Mouse (Mus musculus): ENCODE measurements at regions not wholly inside any gene's neighbourhood (a gene's known extent, or its start where the extent isn't known, plus 50 kb on each side); places are given as distances from the start of the nearest gene placed in this dataset.

DNA sequence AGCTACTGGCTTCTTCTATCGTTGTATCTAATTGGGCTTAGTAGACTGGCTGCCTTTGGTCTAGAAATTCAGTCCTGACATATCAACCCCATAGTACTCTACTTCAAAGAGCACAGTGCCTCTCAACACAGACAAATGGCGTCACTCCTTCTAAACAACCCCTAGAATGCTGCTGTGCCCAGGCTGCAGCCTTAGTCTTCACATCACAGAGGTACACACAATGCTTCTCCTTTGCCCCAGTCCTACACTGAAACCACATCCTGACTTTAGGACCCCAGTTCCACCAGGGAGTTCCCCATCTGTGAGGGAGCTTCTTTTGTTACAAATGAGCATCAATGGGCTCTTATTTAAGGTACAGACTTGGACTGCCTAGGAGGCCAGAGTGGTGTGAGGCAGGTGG lies 312.6 kb downstream of the Cd83 start:
- DNase-seq = no peak

DNA sequence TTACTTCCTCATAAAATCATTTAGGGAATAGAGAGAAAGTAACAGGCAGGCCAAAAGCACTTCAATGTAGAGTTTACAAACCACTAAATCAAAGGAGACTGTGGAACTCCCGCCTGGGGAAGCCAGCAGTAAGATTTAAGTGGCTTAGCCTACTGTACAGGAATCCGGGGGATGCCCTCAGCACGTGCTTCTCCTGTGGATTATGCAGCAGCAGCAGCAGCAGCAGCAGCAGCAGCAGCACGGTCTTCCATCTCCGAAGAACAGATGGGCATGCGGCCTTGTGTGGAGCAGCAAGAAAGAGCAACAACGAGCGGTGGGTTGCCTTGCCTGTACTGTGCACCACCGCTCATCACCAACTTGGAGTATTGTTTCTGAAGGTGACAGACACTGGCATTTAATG lies 314.9 kb downstream of the Cd83 start:
- no peak for DNase-seq

DNA sequence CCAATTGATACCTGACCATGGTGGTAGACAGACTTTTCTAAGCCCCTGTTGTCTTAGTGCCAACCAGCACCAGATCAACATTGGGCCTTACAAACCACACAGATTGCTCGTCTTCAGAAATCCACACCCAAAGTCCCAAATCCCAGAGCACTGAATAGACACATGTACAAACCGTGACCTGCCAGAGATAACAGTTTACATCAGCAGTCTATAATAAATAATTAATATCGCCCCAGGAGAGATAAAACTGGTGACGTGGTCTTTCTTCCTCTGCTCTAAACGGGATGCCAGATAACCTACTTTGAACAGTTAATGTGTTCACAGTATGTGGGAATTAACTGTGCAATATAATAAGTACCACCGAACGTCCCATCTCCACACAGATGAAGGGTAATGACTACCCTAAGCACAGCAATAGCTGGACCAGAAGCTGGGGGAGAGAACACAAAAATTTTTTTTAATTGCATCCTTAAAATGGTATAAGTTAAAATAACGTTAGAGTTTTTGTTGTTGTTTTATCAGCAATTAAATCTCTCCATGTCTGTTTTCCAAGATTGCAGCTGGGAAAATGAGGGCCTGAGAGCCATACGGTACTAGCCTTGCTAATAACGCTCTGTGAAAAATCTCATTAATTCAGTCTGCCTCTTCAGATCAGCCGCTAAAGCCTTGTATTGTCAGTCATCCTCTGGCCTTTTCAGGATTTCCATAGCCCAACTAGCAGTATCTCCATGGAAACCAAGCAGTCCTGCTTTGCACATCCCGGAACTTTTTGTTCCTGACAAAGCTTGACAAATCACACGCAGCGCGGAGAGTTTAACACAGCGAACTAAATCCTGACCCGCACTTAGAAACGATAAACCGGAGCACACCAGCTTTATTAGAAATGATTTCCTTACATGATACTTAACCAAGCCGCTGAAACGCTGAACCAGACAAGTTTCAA lies 315.8 kb downstream of the Cd83 start:
- DNase-seq = peak; percentile 61

DNA sequence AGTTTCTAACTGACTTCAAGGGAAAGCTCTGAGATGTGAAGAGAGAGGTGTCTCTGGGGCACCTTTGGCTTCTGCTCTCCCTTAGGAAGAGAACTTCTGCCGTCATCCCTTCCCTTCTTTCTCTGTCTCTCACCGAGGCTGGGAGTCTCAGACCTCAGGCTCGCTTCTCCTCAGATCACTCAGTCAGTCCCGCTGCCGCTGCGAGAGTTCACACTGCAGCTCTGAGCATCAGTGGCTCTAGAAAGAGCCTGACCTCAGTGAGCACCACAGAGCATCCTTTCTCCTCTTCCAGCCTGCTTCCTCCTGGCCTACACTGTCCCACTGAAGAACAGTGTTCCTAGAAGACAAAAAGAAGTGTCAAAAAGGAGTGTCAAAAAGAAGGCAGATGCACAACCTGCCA lies 316.6 kb downstream of the Cd83 start:
- no peak for DNase-seq

DNA sequence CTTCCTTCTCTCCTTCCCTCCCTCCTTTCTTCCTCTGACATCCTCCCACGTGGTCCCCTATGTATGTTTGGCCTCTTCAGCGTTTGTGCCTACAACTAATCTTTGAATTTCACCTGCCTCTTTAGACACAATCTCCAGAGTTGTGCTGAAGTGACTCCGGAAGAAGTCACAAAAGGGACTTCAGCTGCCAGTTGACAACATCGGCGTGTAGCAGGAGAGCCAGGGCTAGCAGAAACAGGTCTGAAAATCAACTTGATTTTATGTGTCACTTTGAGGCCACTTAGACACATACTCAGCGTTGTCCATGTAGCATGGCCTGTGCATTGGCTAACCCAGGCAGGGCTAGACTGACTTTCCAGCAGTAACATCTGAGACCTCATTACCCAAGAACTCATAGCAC lies 317.2 kb downstream of the Cd83 start:
- no peak for DNase-seq

DNA sequence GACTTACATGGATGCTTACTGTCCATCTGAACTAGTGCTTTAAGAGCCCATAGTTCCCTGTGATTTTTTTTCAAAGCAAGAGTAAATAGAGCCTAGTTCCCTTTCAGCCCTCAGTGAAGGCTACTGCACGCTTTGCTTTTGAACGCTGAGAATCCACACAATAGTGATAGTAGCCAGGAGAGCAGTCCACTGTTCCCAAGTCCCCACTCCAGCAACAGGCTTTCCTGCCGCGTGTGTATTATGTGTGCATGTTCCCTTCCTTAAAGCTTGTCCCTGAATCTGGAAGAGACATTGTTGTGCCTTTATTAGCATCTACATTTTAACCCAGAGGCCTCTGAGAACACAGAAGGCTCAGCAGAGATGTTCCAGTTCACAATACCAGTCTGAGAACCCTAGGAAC lies 317.7 kb downstream of the Cd83 start:
- no peak for DNase-seq

DNA sequence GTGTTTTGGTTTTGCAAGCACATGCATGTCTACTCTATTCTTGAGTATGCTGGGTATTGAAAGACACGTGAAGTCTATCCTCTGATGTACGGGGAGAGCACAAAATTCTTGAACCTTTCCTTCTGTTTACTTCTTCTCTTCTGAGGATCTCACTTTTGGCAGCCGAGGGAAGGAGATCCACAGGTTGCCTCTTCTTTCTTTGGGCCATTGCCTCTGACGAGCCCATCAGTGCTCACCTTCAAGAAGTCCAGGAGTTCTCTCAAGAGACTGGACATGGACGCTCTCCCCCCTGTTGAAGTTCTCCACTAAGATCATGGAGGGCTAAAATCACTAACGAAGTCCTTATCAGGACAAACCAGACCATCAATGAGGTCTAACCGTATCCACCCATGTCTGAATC lies 318.8 kb downstream of the Cd83 start:
- no peak for DNase-seq

DNA sequence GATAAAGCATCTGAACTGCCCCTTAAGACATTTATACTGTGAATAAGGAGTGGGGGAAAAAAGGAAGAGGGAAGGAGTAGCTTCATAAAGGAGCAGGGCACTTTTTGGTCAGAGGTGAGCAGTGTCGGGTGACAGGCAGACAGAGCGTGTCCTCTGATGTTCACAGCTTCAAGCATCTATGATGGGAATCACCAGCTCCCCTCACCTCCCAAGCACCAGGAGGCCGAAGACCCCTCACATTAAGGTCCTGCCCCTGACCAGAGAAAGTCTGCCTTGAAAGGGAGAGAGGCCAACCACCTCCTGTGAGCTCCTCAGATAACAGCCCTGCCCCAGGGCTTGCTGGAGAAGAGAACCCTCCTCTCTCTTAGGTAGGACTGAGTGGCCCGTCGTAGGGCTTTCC lies 320.6 kb downstream of the Cd83 start:
- no peak for DNase-seq

DNA sequence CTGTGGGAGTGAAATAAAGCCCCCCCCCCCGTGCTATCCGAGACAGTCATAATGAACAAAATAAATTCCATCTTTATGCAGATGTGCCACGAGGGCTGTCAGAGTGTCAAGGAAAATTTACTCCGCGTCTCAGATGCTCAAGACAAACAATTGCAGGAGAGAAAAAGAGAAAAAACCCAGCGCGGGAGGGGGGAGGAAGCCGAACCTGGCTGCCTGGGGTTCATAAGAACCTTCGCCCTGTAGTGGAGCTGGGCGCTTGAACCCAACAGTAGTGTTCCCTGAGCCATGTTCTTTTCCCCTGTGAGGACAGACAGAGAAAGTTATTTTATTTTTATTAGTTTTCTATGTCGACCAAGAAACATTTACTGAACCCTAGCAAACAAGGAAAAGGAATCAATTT lies 324.1 kb downstream of the Cd83 start:
- no peak for DNase-seq

DNA sequence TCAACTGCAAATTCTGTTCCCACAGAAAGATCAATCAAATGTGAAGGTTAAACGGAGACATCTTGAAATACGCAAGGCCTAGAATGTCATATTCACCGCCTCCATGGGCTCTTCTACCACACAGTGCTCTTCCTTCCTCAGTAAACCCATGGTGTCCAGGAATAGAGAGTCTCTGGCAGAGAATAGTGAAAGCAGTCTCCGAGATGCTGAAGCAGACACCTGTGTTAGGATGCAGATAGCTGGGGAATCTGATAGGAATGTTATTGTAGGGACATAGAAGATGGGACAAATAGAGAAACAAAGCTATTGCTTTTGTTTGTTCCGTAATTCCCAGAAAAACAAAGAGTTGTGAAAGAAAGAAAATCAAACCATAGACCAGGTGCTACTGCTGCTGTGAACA lies 328.5 kb downstream of the Cd83 start:
- no peak for DNase-seq

DNA sequence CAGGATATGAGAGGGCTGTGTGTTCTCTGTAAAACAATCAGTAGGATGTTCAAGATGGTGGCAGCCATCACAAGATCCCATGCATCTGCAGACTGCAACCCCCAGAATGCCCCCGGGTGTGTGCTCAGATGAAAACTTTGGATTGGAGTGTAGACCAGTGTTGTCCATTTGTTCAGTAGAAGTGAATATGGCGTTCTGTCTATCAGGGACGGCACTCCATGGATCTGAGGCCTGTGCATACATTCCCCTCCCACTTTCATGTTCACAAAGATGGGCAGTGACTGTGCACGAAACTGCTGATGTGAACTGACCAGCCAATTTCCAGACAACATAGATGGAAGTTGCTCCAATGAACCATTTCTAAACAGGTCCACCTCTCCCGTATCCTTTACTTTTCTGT lies 330.3 kb downstream of the Cd83 start:
- no peak for DNase-seq

DNA sequence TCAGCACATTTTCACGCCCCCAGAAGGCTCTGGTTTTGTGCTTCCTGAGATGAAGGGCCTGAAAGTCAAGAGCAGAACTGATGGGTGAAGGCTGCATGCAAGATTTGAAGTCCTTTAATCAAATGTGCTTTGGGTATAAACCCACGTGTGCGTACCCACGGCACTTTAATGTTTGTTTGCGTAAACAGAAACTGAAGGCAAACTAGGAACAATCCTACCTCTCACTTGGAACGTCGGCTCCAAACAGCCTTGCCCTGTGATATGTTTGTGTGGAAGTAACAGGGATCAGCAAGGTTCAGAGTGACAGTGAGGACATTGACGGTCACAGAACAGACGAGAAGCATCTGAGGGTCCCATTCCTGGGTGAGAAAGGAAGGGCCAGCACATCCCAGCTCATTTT lies 333.3 kb downstream of the Cd83 start:
- DNase-seq = no peak

DNA sequence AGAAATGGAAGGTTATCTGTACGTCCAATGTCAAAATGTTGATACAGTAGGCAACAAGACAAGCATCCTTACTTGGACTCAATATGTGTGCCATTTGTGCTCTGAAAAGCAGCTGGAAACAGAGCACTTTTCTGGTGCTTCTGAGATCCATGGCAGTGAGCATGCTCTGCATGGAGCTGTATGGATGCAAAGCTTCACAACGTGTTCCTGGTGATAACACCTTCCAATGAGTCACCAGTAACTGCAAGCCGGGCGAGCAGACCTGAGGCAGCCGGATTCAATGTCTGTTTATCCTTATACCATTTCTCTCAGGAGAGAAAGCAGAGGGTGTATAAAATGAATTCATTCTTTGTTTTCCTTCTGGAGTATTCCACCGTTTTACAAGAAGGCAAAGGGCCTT lies 334.3 kb downstream of the Cd83 start:
- DNase-seq = no peak

DNA sequence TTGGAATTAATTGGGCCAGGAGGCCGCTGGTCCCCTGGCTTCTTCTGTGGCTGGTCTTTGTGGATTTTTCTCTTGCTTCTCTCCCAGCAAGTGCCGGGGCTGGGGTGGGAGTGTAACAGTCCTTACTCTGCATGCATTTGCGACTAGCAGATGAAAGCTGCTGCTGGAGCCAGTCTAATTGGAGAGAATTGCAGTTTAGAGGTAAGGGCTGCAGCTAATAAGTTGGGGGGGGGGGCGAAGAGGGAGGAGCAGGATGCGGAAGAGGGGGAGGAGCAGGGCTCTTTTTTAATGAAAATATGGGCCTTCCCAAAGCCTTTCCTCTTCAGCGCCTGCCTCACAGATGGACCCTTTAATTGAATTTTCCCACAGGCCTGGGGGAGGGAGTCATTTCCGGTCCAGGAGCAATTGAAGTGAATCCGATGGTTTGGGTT lies 336.7 kb downstream of the Cd83 start:
- no peak for DNase-seq

DNA sequence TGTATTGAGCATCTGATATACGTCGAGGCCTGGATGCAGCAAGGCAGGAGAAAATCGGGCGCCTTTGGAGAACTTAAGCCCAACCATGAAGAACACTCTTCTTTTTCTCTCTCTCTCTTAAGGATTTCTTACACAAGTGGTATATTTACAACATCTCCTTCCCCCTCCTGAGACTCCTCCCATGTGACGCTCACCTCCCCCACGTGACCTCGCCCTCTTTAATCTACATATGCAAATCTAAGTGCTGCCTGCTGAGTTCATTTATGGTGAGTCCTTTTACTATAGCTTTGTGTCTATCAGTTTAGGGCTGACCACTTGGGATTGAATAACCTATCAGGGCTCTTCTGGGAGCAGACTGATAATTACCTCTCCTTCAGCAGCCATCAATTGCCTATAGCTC lies 337.4 kb downstream of the Cd83 start:
- DNase-seq = no peak

DNA sequence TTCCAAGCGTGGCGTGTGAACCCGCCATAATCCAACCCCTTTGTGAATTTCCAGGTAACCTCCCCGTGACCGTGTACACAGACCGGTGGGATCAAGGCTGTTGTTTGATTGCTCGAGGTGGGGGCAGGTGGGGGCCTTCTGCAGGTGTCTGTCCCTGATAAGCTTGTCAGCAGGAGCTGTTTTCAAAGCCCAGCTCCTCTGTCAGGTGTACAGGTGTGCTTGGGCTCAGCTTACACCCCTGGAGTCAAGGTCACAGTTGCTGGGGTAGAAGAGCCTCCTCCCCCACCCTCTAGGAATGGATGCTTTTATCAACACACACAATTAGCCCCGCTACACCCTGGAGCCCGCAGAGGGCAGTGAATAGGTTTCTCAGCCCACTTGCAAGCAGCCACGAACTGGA lies 341.6 kb downstream of the Cd83 start:
- no peak for DNase-seq

DNA sequence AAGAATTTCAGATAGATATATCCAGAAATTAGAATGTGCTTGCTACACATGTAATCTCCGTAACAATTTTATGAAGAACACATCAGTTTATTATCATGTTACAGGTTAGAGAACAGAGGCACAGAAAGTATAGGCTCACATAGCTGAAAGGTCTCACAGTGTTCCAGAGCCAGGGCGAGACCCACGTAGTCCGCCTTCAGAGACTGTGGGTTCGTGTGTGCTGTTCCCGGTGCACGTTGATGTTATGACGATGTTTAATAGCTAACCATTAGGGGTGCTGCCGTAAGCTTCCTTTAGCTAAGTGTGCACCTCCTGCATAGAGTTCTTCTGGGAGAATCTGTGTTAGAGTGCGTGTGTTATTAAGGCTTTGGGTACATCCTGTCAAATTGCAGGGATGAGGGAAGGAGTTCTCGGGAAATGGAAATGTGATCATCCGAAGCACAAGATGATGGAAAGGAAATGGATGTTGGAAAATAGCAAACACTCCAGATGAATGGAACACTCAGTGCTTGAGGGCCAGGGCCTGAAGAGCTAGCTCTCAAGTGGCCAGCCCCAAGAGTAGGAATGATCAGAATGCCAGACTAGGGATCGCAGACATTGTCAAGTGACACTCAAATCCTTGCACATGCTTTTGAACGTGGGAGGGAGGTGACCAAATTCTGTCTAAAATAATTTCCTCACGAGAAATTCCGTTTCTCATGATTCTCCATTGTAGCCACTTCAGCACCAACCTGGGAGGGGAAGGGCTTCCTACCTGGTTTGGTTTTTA lies 344.1 kb downstream of the Cd83 start:
- no peak for DNase-seq

DNA sequence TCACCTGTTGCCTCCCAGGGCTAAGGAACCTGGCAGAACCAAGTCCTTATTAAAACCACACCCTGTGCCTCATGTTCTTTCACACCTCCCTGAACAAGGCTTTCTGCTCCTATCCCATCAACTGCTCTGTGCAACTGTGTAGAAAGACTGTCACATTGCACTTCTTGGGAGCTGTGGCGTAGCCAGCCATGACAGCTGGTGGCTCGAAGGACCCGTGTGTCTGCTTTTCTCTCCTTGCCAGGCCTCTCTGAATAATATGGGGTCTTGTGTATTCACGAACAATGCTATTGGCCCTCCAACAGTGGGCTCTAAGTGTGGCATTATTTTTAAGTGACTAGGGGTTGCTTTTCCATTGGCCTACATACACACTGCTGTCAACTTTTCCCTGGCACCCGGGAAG lies 347.3 kb downstream of the Cd83 start:
- DNase-seq = no peak

DNA sequence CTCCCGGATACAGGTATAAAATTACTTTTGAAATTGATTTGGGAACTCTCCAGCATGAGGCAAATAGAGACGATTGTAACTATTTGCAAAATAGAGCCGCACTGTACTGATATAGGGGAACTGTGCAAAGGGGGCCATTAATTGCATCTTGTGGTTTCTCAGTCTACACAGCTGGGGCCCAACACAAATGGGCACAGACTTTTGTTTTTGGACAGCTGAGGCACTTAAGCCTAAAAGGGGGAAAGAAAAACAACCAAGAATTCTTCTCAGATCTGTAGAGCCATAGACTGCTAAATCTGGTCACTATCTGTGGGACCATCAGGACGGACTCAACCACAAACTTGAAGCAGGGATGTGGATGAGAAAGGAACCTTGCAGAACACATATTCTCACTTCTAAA lies 347.9 kb downstream of the Cd83 start:
- DNase-seq = no peak

DNA sequence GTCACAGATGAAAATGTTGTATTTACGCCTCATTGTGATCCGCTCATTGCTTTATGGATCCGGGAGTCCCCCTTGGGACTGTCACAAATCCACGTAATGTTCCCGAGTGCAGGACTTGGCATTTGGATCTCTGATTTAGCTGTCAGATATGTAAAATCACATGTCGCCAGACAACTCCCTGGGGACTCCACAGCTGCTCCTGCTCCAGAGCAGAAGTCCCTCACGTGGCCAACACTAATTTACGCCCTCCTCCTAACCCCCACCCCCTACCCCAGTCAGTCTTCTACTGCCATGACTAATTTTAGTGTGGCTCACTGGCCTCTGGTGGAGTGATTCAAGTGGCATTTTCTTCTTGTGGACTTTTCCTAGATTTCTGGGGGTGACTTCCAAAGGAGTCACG lies 348.9 kb downstream of the Cd83 start:
- DNase-seq = no peak

DNA sequence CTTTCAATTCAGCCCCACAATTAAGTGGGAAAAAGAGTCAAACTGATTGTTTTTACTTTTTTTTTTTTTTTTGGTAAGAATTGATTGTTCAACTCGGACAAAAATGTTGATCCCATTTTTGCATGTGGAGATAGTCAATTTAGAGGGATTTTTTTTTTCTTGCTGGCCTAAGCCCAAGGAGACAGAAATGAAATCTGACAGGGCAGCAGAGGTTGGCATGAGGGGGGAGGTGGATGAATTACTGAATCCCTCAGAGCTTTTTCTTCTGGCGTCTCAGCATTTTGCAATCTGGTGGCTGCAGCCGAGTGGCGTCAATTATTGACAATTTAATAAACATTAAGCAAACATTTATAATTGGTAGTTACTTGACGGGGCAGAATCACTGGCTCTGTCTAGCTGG lies 356.6 kb downstream of the Cd83 start:
- no peak for DNase-seq

DNA sequence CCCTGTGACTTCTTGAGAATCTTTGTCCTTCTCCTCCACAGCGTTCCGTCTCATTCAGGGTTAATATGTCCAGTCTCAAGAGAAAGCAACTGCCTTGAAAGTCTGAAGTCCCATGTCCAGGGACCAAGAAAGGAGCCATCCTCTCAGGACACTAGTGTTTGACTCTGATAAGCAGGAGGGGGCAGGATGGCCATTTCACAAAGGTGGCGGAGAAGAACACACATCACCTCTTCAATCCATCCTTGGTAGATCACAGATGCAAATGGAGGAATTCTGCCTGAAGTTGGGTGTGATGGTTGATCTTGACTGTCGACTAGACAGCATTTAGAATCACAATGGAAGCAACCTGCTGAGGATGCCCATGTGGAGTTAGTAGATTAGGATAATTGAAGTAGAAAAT lies 360.9 kb downstream of the Cd83 start:
- DNase-seq = no peak

DNA sequence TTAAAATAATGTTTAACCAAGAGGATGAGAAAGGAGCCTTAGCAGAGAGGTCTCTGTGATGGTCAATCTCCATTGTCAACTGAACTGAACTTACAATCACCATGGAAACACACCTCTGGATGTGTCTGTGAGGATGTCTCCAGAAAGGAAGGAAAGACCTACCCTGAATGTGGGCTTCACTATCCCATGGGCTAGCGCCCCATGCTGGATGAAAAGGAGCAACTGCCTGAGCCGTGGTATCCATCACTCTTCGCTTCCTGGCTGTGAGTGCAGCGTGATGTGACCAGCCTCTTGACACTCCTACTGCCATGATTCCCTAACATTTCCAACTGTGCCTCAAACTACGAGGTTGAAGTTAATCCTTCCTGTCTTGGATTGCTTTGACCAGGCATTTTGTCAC lies 363.3 kb downstream of the Cd83 start:
- DNase-seq = no peak

DNA sequence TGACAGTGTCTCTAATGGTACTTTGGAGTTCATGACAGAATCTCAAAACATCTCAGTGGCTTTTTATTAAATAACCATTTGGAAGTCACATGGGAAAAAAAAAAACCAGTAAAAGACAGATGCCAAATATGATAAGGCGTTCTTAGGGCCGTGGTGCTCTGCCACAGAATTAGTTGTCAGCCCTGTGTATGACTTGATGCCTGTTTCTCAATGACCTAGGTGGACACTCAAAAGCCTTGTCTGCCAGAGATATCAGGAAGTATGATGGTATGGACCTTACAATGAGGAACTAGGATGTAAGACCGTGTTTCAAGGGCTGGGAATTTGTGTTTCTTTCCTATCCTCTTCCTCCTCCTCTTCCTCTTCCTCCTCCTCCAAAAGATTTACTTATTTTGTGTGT lies 364.9 kb downstream of the Cd83 start:
- DNase-seq = no peak
